Mouse (Mus musculus) G1E (cell line): ENCODE results near the gene Eif4ebp2.
A peak's percentile ranks its signal among the peaks of the same experiment; 100 is the strongest.

Experiments used
- CTCF ChIP-seq: IDR thresholded peaks from 2 replicates; pipeline ENCODE4 v1.5.1; 2012; ENCODE audit warnings: low read depth, low read length, inconsistent platforms, mixed read lengths
- GATA1 ChIP-seq: IDR thresholded peaks from 2 replicates; pipeline ENCODE4 v1.6.1; 2012; ENCODE audit warnings: borderline replicate concordance, low read length, inconsistent platforms, mixed read lengths
- GATA2 ChIP-seq: IDR thresholded peaks from 2 replicates; pipeline ENCODE4 v1.6.1; 2012; ENCODE audit warnings: low read depth, low read length, inconsistent platforms, borderline replicate concordance
- POLR2AphosphoS5 ChIP-seq: IDR thresholded peaks from 2 replicates; pipeline ENCODE4 v1.6.1; 2012; ENCODE audit warnings: low read depth, low read length, inconsistent platforms; ENCODE audit not compliant: insufficient replicate concordance
- TAL1 ChIP-seq: conservative IDR thresholded peaks from 2 replicates; pipeline ENCODE4 v1.6.1; 2012; ENCODE audit warnings: low read depth, low read length, inconsistent platforms, mixed read lengths

DNA sequence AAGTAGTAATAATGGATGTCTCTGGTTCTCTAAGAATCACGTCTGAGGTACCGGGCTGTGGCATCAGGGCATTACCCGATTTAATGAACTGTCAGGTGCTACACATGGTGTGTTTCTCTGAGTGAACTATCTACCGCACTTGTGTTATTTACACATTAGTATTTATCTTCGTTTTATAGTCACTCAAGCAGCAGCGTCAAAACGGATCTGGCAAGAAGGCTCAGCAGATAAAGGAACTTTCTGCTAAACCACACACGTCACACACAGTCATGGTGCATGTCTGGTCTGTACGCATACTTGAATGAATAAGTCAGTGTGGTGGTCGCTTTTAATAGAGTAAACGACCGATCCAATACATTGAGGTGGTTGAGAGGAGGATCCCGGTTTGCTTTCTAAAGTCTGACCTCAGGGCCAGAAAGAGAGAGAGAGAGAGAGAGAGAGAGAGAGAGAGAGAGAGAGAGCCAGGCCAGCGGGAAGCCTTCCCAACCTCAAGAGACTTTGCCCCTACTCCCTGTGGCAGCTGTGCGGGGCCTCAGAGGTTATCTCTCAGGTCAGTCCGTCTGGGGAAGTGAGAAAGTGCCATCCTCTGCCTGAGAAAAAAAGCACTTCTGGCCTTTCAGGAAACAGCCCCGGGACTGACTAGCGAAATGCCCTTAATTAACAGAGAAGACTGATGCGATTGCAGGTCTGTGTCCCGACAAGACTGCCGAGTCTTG lies 39.4 kb downstream of the Eif4ebp2 start:
- TF ChIP-seq CTCF (no peak), TAL1 (peak; percentile 53), GATA1 (no peak), GATA2 (no peak), POLR2AphosphoS5 (no peak)
